30 mouse cellular contexts compared by ENCODE assay signal in genomic region chr8:124482790-124483189, GRCm38 (mm10). TPM values are rescaled to one million over a fixed set of nuclear protein-coding genes. Genes with fewer than 3 reads are reported as not detected.
A peak's percentile ranks its signal among the peaks of the same experiment; 100 is the strongest.
DNase-seq lines count a peak whose midpoint lies in the region; TF ChIP-seq lines count a peak whose summit lies in the region.
"Had no signal": no experiment of that assay in that cellular context is flagged by ENCODE, and none has a peak within 500 bp of the region (broad histone marks: within the 10 kb centered on the region; RNA-seq: fewer than 3 reads in every experiment).

No protein-coding gene starts in this region.

- DNase-seq in cerebellum, adult 11-12 months, result peak; percentile 73
- DNase-seq in cerebellum, postnatal 4 days (ENCODE audit: low spot score in 2 of 2), result no peak
- peak; percentile 57 to 69 for DNase-seq in cerebellum, adult 2 months
- DNase-seq in layer of hippocampus, adult 18-20 months (ENCODE audit: low spot score in 2 of 2), result peak; percentile 47 to 92
- DNase-seq in layer of hippocampus, postnatal 36 days, result peak; percentile 71 to 73
- DNase-seq in adipocyte (ENCODE audit: low spot score), result no peak
- DNase-seq in left cerebral cortex, adult 11 months (ENCODE audit: low spot score), result no peak
- DNase-seq: adrenal gland, postnatal 14 days; gastrocnemius, postnatal 36 days; heart, postnatal 10 days; kidney, adult 11 months; kidney, postnatal 36 days; lung, embryonic 14.5 days; lung, postnatal 14 days; midbrain, embryonic 14.5 days; right cerebral cortex, postnatal 14 days had no signal

- H3K27me3 ChIP-seq in cerebellum, adult 2 months (ENCODE audit: control insufficient read depth, insufficient read depth, low read length), result no peaks in the 10 kb centered on the region
- H3K27me3 ChIP-seq: embryonic facial prominence, embryonic 13.5 days; forebrain, embryonic 15.5 days; heart, embryonic 13.5 days; hindbrain, embryonic 15.5 days; limb, embryonic 12.5 days; liver, embryonic 15.5 days; stomach, embryonic 15.5 days had no signal

- H3K27ac ChIP-seq in cerebellum, adult 2 months (ENCODE audit: insufficient read depth, low read length), result no peak overlapping the region; the same call in 1 of the 2 replicates
- H3K27ac ChIP-seq: embryonic facial prominence, embryonic 13.5 days; forebrain, embryonic 10.5 days; forebrain, embryonic 15.5 days; heart, embryonic 13.5 days; hindbrain, embryonic 10.5 days; hindbrain, embryonic 15.5 days; limb, embryonic 12.5 days; liver, embryonic 15.5 days; stomach, embryonic 15.5 days had no signal

- WGBS in cerebellum, adult 2 months, result 29% methylated on average over 2 of the region's 2 CpGs

- TF ChIP-seq POLR2A in cerebellum, adult 2 months (IDR thresholded peaks at IDR 0.05; ENCODE audit: borderline replicate concordance, insufficient read depth, low read length), result no peak

- TF ChIP-seq CTCF in cerebellum, adult 2 months (IDR thresholded peaks at IDR 0.05; ENCODE audit: borderline replicate concordance, insufficient read depth, low read depth, low read length), result no peak

- H3K4me3 ChIP-seq in cerebellum, adult 2 months (replicated peaks; ENCODE audit: insufficient read depth, low read depth, low read length), result no peak overlapping the region
- H3K4me3 ChIP-seq: embryonic facial prominence, embryonic 13.5 days; forebrain, embryonic 10.5 days; forebrain, embryonic 15.5 days; heart, embryonic 13.5 days; hindbrain, embryonic 10.5 days; hindbrain, embryonic 15.5 days; limb, embryonic 12.5 days; liver, embryonic 15.5 days; stomach, embryonic 15.5 days had no signal

- H3K4me1 ChIP-seq in cerebellum, adult 2 months (ENCODE audit: control insufficient read depth, insufficient read depth, low read length), result peaks cover 13% of the 10 kb centered on the region
- H3K4me1 ChIP-seq: forebrain, embryonic 15.5 days; heart, embryonic 13.5 days; hindbrain, embryonic 15.5 days; limb, embryonic 12.5 days; liver, embryonic 15.5 days; stomach, embryonic 15.5 days had no signal

RNA-seq across cellular contexts. Expression of gene Cog2, which starts 37.8 kb away (rescaled TPM):
- polyA plus RNA-seq in cerebellum, adult 2 months (2012; rRNA removed), result 38.4 and 40.7 TPM in 2 replicates
- 10 to 100 TPM; 40.6 to 43.8 TPM for total RNA-seq in layer of hippocampus, adult 18-20 months (2021)
- total RNA-seq in layer of hippocampus, postnatal 36 days (2021), result 10 to 100 TPM; 37.8 to 43.2 TPM

RNA-seq across cellular contexts. Expression of gene Pgbd5, which starts 43.3 kb away (rescaled TPM):
- 142 and 155 TPM in 2 replicates for polyA plus RNA-seq in cerebellum, adult 2 months (2012; rRNA removed)
- total RNA-seq in layer of hippocampus, adult 18-20 months (2021), result 100 to 1,000 TPM; 272 to 273 TPM
- 100 to 1,000 TPM; 263 to 289 TPM for total RNA-seq in layer of hippocampus, postnatal 36 days (2021)
- total RNA-seq: common myeloid progenitor, adult 5-6 weeks; liver, adult 2 months; monocyte, adult 5-6 weeks had no signal
- polyA plus RNA-seq: G1E; inflammation-experienced regulatory T-cells, adult 6 months; liver, adult 2 months had no signal

Comparison
In these comparisons a context has a peak if more than half of its experiments do, and no peak if none do; other contexts are left out.
1. DNase-seq: peak in cerebellum, adult 11-12 months (single experiment), cerebellum, adult 2 months (2 of 2), layer of hippocampus, adult 18-20 months (2 of 2) and layer of hippocampus, postnatal 36 days (2 of 2); none in cerebellum, postnatal 4 days (0 of 2), adipocyte (single experiment) and left cerebral cortex, adult 11 months (single experiment).